Mouse (Mus musculus): ENCODE results near the gene Rela.

DNA sequence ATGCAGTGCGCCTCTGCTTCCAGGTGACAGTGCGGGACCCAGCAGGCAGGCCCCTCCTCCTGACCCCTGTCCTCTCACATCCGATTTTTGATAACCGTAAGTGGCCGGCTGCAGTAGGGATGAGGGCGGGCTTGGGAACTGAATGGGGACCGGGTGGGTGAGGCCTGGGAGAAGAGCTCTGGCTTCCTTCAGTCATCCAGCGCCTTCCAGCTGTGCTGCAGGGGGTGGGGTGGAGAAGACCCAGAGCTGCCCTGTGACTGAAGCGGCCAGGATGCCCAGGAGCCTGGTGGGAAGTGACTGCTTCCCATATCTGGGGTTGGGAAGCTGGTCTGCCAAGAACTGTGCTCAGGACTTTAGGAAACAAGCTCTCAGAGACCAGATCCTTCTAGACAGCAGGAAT lies 3.1 kb downstream of the Rela start:
- TF ChIP-seq CTCF (IDR thresholded peaks at IDR 0.05; ENCODE audit: control insufficient read depth, insufficient read depth, insufficient read length) (no peak), MYOD1 (IDR thresholded peaks at IDR 0.05; ENCODE audit: control insufficient read depth, insufficient read length, low read depth) (no peak), MAX (IDR thresholded peaks at IDR 0.05) (no peak)
